Mouse (Mus musculus): ENCODE data around the gene Arhgef28.

The Arhgef28 gene

GRCm38 (mm10) chr13:98183157-98183878 lies 22.9 kb downstream of the Arhgef28 start:
- no peak for DNase-seq (ENCODE audit: low read depth, low spot score)

DNA sequence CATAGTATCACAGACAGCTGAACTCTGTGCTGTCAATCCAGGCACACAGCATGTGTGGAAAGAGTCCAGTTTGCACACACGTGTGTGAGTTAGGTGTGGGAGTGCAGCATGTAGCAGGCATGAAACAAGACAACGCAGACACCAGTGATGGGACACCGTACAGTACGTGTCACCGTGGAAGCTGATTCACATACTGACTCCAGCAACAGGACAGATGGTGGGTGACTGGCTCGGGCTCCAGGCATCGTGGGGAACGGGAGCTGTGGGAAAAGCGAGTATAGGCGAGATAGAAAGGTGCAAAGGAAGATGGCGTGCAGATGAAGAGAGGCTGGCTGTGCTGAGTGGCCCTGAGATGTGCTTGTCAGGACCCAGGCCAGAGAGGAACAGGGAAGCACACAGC lies 23.9 kb downstream of the Arhgef28 start:
- DNase-seq (ENCODE audit: low read depth, low spot score), result no peak

GRCm38 (mm10) chr13:98180636-98181035 lies 25.6 kb downstream of the Arhgef28 start:
- no peak for DNase-seq (ENCODE audit: low read depth, low spot score)

- DNase-seq (ENCODE audit: low read depth, low spot score), result no peak
Observed at GRCm38 (mm10) chr13:98175323-98176007, 30.8 kb downstream of the Arhgef28 start.

DNA sequence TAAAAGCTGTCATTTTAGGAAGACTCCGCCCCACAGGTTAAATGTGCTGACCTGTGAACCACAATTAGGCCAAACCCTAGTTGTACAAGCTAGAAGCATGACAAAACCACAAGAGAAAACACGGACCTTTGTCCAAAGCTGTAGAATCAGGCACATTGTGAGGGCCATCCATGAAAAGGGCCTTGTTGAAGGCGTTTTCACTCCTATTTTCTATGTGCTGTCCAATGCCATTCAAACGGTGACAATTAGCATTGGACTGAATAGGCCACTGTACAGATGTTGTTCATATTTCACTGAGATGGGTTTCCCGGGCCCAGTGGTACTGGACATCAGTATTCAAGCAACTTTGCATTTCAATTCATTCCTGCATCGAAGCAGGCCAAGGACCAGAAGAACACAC lies 33.2 kb downstream of the Arhgef28 start:
- no peak for DNase-seq (ENCODE audit: low read depth, low spot score)

- no peak for DNase-seq (ENCODE audit: low read depth, low spot score)
Observed at GRCm38 (mm10) chr13:98172365-98172764, 33.9 kb downstream of the Arhgef28 start.

- no peak for DNase-seq (ENCODE audit: low read depth, low spot score)
Observed at GRCm38 (mm10) chr13:98171706-98172105, 34.5 kb downstream of the Arhgef28 start.

GRCm38 (mm10) chr13:98171257-98171656 lies 35.0 kb downstream of the Arhgef28 start:
- DNase-seq (ENCODE audit: low read depth, low spot score), result no peak

- no peak for DNase-seq (ENCODE audit: low read depth, low spot score)
Observed at GRCm38 (mm10) chr13:98164878-98165277, 41.4 kb downstream of the Arhgef28 start.

DNA sequence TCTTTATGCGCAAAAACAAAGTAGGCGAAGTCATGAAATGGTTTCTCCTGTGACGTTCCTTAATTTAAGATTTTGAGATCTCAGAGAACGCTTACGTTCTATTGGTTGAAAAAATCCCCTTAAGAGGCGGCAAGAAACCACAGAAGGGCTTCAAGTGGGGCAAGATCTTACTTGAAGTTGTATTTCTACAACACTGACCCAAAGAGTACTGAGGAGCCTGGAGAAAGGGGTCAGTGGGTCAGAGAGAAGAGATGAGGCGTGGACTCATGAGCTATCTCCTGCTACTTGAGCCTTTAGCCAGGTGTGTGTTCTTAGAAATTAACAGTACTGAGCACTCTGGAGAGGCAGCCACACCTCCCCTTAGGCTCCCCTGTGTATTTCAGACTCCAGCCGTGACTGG lies 44.7 kb downstream of the Arhgef28 start:
- no peak for DNase-seq (ENCODE audit: low read depth, low spot score)

GRCm38 (mm10) chr13:98156656-98157055 lies 49.6 kb downstream of the Arhgef28 start:
- no peak for DNase-seq (ENCODE audit: low read depth, low spot score)

DNA sequence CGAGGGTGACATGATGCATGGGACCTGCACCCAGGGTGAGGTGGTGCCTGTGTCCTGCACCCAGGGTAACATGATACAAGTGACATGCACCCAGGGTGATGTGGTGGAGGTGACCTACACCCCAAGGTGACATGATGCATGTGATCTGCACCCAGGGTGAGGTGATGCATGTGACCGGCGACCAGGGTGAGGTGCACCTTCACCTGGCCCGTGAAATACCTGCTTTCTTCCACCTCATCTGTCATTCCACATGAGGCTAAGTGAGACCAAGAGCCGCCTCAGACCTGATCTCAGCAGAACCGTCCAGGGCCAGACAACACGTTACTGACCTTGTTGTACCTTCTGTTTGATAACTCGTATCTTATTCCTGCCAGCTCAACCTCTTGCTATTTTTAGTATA lies 53.5 kb downstream of the Arhgef28 start:
- no peak for DNase-seq (ENCODE audit: low read depth, low spot score)

DNA sequence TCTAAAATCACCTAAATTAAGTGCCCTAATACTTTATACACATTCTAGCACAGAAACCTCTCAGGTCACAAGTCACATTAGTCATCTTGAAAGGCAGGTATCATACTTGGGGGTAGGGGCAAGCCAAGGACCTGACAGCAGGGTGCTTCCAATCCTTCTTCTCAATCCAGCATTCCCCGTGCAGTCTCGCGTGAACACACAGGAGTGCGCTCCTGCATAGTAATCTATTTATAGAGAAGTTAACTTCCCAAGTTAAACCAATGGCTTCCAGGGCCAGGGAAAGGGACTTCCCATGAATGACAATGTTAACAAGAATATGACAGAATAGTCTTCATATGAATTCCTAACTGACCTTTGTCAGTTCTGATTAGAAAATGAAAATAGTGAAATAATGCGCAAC lies 58.7 kb downstream of the Arhgef28 start:
- DNase-seq (ENCODE audit: low read depth, low spot score), result no peak

GRCm38 (mm10) chr13:98146573-98147160 lies 59.6 kb downstream of the Arhgef28 start:
- no peak for DNase-seq (ENCODE audit: low read depth, low spot score)

DNA sequence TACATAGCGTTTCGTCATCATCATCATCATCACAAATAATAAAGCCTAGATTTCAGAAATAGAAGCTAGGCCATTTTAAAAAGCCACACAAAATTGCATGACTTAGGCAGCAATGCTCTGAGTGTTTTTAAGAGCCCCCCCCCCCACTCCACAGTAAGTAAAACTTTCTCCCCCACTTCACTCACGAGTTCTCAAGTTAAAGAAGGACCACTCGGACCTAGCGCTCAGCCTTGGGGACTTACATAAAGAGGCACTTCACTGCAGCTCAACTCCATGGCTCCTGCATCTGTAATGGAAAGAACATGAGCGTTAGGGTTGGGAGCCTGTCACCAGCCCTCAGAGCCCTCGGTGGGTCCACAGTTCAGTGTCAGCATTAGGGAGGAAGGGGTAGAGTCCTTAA lies 60.9 kb downstream of the Arhgef28 start:
- no peak for DNase-seq (ENCODE audit: low read depth, low spot score)

DNA sequence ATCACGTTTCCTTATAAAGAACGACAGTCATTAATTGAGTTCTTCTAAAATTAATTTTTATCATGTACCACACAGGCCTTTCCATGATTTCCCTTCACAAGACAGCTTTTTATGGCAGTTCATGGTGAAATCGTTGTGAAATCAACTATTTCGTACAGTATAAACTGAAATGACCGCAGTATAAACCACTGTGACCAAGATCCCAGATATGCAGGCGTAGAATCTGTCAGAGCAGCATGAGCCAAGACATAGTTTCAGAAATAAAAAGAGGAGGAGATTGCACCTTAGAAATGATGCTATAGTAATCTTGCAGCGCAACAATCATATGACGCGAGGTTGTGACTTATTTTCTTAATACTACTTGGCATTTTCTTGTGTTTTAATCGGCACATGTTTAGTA lies 63.2 kb downstream of the Arhgef28 start:
- no peak for DNase-seq (ENCODE audit: low read depth, low spot score)

- DNase-seq (ENCODE audit: low read depth, low spot score), result no peak
Observed at GRCm38 (mm10) chr13:98140626-98141025, 65.6 kb downstream of the Arhgef28 start.

DNA sequence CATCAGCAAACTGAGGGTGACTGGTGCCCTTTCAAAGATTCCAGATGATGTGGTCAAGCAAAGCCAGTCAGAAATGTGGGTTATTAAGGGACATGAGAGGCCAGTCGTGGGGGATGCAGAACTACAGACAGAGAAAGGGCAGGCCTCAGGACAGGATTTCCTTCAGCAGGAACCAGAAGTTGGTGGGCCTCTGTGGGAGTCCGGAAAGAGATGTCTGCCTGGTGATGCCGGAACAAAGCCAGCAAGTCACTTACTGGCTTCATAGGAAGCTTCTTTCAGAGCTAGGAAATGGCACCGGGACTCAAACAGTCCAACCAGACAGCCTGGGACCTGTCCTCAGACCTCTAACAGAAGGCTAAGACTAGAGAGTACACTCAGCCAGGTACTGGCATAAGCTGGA lies 67.5 kb downstream of the Arhgef28 start:
- DNase-seq (ENCODE audit: low read depth, low spot score), result no peak

DNA sequence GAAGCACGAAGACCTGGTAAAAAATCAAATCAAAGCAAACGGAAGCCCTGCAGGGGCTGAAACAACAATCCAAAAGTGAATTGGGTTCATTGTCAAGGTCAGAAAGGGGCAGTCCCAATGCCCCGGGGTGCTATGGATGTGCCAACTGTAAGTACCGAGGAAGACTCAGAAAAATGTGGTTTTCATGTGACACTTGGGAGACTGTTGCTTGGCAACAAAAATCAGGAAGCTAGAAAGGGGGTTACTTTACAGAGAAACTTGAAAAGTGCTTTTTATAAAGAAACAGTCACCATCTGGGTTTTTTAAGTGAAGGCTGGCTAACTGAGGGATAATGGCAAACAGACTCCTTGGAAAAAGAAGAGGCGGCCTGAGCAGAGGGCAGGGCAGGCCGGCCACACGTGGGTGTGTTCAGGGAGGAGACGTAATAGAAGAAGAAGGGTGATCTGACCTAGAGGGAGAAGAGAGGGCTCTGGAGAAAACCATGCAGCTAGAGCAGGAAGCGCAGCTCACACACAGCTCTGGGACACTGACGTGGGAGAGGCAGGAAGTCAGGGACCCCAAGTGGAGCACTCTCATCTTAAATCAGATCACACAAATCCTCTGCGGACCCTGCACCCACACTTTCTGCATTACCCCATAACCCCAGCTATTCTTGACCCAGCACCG lies 70.2 kb downstream of the Arhgef28 start:
- DNase-seq (ENCODE audit: low read depth, low spot score), result no peak

- DNase-seq (ENCODE audit: low read depth, low spot score), result no peak
Observed at GRCm38 (mm10) chr13:98132951-98133350, 73.3 kb downstream of the Arhgef28 start.

DNA sequence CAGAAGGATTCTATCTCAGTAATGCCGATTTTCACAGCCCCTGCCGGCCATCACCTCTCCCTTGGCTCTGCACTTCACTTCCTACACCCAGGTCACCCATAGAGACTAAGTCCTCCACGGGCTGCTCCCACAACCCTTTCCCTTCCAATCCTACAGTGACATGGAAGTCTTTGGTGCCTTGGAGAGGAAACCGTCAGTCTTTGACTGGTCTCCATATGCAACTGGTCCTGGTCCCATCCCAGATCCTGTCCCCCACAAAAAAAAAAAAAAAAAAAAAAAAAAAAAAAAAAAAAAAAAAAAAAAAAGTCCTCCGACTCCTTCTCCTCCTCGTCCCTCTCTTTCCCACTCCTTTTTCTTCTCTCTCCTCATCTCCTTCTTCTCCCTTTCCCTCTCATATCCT lies 74.0 kb downstream of the Arhgef28 start:
- DNase-seq (ENCODE audit: low read depth, low spot score), result no peak

DNA sequence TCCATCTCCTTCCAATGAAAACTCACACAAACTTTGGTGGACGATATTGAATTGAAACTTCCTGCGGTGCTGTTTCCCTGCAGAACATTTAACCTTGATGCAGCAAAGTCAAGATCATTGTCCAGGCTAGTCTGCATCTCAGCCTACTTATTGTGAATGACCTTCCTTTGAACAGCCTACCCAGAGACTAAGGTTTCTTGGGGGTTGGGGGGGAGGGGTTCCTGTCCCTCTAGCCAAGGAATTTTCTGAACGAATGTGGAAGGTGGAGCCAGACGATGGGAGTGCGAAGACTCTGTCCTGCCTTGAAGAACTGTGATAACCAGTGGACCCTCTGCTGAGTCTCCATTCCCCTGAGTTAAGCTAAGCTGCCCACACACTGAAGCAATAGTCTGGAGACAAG lies 80.6 kb downstream of the Arhgef28 start:
- no peak for DNase-seq (ENCODE audit: low read depth, low spot score)

All from WW6 (cell line).